Mouse (Mus musculus): ENCODE measurements around the gene Abca13. TPM values are rescaled to one million over a fixed set of nuclear protein-coding genes. Genes with fewer than 3 reads are reported as not detected.

Abca13 gene
- total and polyA plus RNA-seq, 3 experiments, result under 0.01 to 0.03 (median 0.03) TPM

GRCm38 (mm10) chr11:9317076-9317929 lies 125.6 kb downstream of the Abca13 start:
- DNase-seq (ENCODE audit: extremely low read depth), result peak; percentile 56
- TF ChIP-seq MEF2A (IDR thresholded peaks at IDR 0.05; ENCODE audit: borderline replicate concordance, low read depth, low read length) (no peak), GABPA (IDR thresholded peaks at IDR 0.05; ENCODE audit: insufficient replicate concordance, low read depth, low read length) (no peak), ZMIZ1 (IDR thresholded peaks at IDR 0.05; ENCODE audit: low read depth, low read length) (no peak), ETS1 (conservative IDR thresholded peaks at IDR 0.05; ENCODE audit: low read depth, low read length) (no peak), POLR2AphosphoS2 (IDR thresholded peaks at IDR 0.05; ENCODE audit: low read depth, low read length) (no peak), RCOR1 (conservative IDR thresholded peaks at IDR 0.05; ENCODE audit: low read depth, low read length) (no peak), CTCF (conservative IDR thresholded peaks at IDR 0.05 in 1 of 2, IDR thresholded peaks at IDR 0.05 in 1 of 2; ENCODE audit: low read depth in 2 of 2, low read length in 2 of 2) (peak; percentile 80 to 88), SIN3A (IDR thresholded peaks at IDR 0.05; ENCODE audit: low read length) (no peak), MYC (IDR thresholded peaks at IDR 0.05; ENCODE audit: low read depth, low read length) (no peak), NRF1 (IDR thresholded peaks at IDR 0.05; ENCODE audit: low read depth, low read length) (no peak), CHD1 (IDR thresholded peaks at IDR 0.05; ENCODE audit: low read depth, low read length) (no peak), BHLHE40 (IDR thresholded peaks at IDR 0.05; ENCODE audit: low read depth, low read length) (no peak), MAFK (IDR thresholded peaks at IDR 0.05; ENCODE audit: insufficient replicate concordance, low read length) (no peak), KAT2A (IDR thresholded peaks at IDR 0.05; ENCODE audit: insufficient replicate concordance, low read length) (no peak), PAX5 (IDR thresholded peaks at IDR 0.05; ENCODE audit: low read length) (no peak), USF2 (conservative IDR thresholded peaks at IDR 0.05; ENCODE audit: low read depth, low read length) (no peak), HCFC1 (IDR thresholded peaks at IDR 0.05; ENCODE audit: low read depth, low read length) (no peak), TCF12 (IDR thresholded peaks at IDR 0.05; ENCODE audit: low read depth, low read length) (no peak), SMC3 (IDR thresholded peaks at IDR 0.05; ENCODE audit: low read depth, low read length) (peak; percentile 82), TBP (conservative IDR thresholded peaks at IDR 0.05; ENCODE audit: low read depth, low read length) (no peak), POLR2A (IDR thresholded peaks at IDR 0.05; ENCODE audit: low read depth, low read length) (no peak), ZNF384 (IDR thresholded peaks at IDR 0.05; ENCODE audit: low read depth, low read length) (no peak), MXI1 (IDR thresholded peaks at IDR 0.05; ENCODE audit: low read depth, low read length) (no peak), RAD21 (IDR thresholded peaks at IDR 0.05; ENCODE audit: low read depth, low read length) (peak; percentile 90), JUND (conservative IDR thresholded peaks at IDR 0.05; ENCODE audit: low read depth, low read length) (no peak), MAZ (IDR thresholded peaks at IDR 0.05; ENCODE audit: low read depth, low read length) (no peak), NELFE (IDR thresholded peaks at IDR 0.05; ENCODE audit: low read depth, low read length) (no peak)
- no peak overlapping the region for H3K9ac ChIP-seq (ENCODE audit: insufficient read depth, low read depth)
- no peaks in the 10 kb centered on the region for H3K79me2 ChIP-seq (replicated peaks; ENCODE audit: control insufficient read depth, extremely low read depth, insufficient read depth, poor library complexity, severe bottlenecking)
- no peak overlapping the region for H3K27ac ChIP-seq (ENCODE audit: insufficient read depth, low read depth)
- dilution Hi-C loops (cut with MboI; ENCODE audit: extremely low pct_ligation_motif_present, extremely low pct_unique_long_range_greater_than_20kb, low sequenced_read_pairs) (no loop called here), in situ Hi-C loops (cut with MboI; ENCODE audit: low pct_ligation_motif_present, low pct_unique_long_range_greater_than_20kb, low sequenced_read_pairs) (loop anchor here (25.0 kb wide), 1 partner anchor 1820 kb away; no protein-coding TSS in a partner anchor)
- H3K4me2 ChIP-seq (ENCODE audit: insufficient read depth, low read depth, poor library complexity, severe bottlenecking), result no peak overlapping the region
- no peak overlapping the region for H3K4me3 ChIP-seq (replicated peaks in 1 of 3; ENCODE audit: low read depth in 2 of 3, low read length in 2 of 3, poor library complexity in 1 of 3)
- H3K9me3 ChIP-seq (replicated peaks; ENCODE audit: low read length), result no peaks in the 10 kb centered on the region
- H3K36me3 ChIP-seq (replicated peaks in 1 of 2; ENCODE audit: control insufficient read depth in 1 of 2, insufficient read depth in 1 of 2, low read length in 1 of 2), result no peaks in the 10 kb centered on the region
- no peaks in the 10 kb centered on the region for H3K4me1 ChIP-seq (ENCODE audit: control insufficient read depth in 1 of 2, insufficient read depth in 2 of 2)
- no peaks in the 10 kb centered on the region for H3K27me3 ChIP-seq (replicated peaks)

Data from CH12.LX (cell line).